Mouse (Mus musculus) hindbrain, postnatal 0 days (tissue): ENCODE measurements around the gene Urm1. TPM values are rescaled to one million over a fixed set of nuclear protein-coding genes. Genes with fewer than 3 reads are reported as not detected.

Source experiments
- ATAC-seq: fragments of 200-750 bp; cut with Nextera tagmentation; 2 replicates; pipeline ENCODE4 v1.8.0; 2017; ENCODE audit warnings: mild to moderate bottlenecking, moderate TSS enrichment, moderate library complexity
- DNase-seq: peaks from one replicate; pipeline ENCODE4 v3.0.0-alpha.2; 2015; ENCODE audit warnings: low spot score
- H3K27ac ChIP-seq: fragments of 300-500 bp; sonication (generic); 2 replicates; pipeline ENCODE4 v1.5.1; 2014; ENCODE audit warnings: mild to moderate bottlenecking
- H3K27me3 ChIP-seq: fragments of 300-500 bp; sonication (generic); 2 replicates; pipeline ENCODE4 v1.6.1; 2014; ENCODE audit warnings: low read length, mixed read lengths; ENCODE audit not compliant: insufficient read depth
- H3K36me3 ChIP-seq: fragments of 300-500 bp; sonication (generic); 2 replicates; pipeline ENCODE4 v1.6.1; 2014; ENCODE audit warnings: low read length, mixed read lengths; ENCODE audit not compliant: insufficient read depth
- H3K4me1 ChIP-seq: fragments of 300-500 bp; sonication (generic); 2 replicates; pipeline ENCODE4 v1.6.1; 2014; ENCODE audit warnings: antibody characterized with exemption, low read length, mixed read lengths; ENCODE audit not compliant: insufficient read depth
- H3K4me2 ChIP-seq: fragments of 300-500 bp; sonication (generic); 2 replicates; pipeline ENCODE4 v1.6.1; 2014; ENCODE audit warnings: low read depth, mild to moderate bottlenecking, low read length, moderate library complexity, mixed read lengths
- H3K4me3 ChIP-seq: fragments of 300-500 bp; sonication (generic); 2 replicates; pipeline ENCODE4 v1.5.1; 2014; ENCODE audit warnings: low read length
- H3K9ac ChIP-seq: fragments of 300-500 bp; sonication (generic); replicated peaks from 2 replicates; pipeline ENCODE4 v1.6.1; 2014; ENCODE audit warnings: mild to moderate bottlenecking, low read length, moderate library complexity, mixed read lengths
- H3K9me3 ChIP-seq: fragments of 300-500 bp; sonication (generic); 2 replicates; pipeline ENCODE4 v1.6.1; 2016; ENCODE audit warnings: low read length, mixed read lengths
- CTCF ChIP-seq: IDR thresholded peaks from 2 replicates; pipeline ENCODE4 v1.5.1; 2016; ENCODE audit warnings: antibody characterized with exemption, control low read depth, low read depth
- WGBS: fragments of 180-500 bp; shearing (Covaris S2); extraction: QIAGEN DNeasy Blood & Tissue Kit; methylation state at CpG from one replicate; pipeline ENCODE4 v1.1.7; 2014; 5-methylcytosine and 5-hydroxymethylcytosine counted together
- polyA plus RNA-seq: library from polyadenylated mRNA; unstranded; fragments of >200 nt; fragmentation: Nextera tagmentation; extraction: Ambion mirVana; gene quantifications from 2 replicates; pipeline ENCODE4 v1.2.1, GENCODE M21; 2015
- total RNA-seq: library from RNA; depleted of rRNA; stranded (reverse); fragments of >200 nt; gene quantifications from 2 replicates; pipeline ENCODE4 v1.2.3, GENCODE M21; 2014

Urm1 gene
- total and polyA plus RNA-seq, 2 experiments from 2014 or later = 29.3 to 70.7 TPM

- H3K4me2 ChIP-seq = no peak overlapping the region
- WGBS = 17% methylated on average over 4 of the region's 4 CpGs
- no peak overlapping the region for H3K4me3 ChIP-seq
- H3K27ac ChIP-seq = no peak overlapping the region
- ATAC-seq = no peak
- 0 out of 2 replicates have a peak overlapping the region, but pooled peaks have one; percentile 17 for H3K9ac ChIP-seq
- TF ChIP-seq CTCF = no peak
- no peaks in the 10 kb centered on the region for H3K27me3 ChIP-seq
- H3K36me3 ChIP-seq = no peaks in the 10 kb centered on the region
- H3K9me3 ChIP-seq = no peaks in the 10 kb centered on the region
- no peak for DNase-seq
- H3K4me1 ChIP-seq = no peaks in the 10 kb centered on the region
Measured at GRCm38 (mm10) chr2:29852957-29853485, 33.1 kb downstream of the Urm1 start.

DNA sequence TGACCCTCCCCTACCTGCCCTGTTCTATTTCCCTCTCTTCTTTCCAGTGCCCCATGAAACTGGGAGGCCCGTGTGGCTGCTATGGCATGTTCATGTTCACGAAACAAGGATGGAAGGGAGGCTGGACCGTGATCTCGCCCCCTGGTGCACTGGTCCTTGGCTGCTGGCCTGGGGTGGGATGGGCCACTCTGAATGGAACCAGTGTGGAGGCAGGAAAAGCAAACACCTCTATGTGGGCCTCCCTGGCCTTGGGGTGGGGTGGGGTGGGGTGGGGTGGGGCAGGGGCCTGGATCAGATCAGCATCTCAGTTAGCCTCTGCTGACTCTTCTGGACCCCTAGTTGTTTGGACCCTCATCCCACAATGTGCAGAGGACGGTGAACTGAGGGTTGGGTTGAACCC is 33.9 kb downstream of the Urm1 start:
- Histone ChIP-seq H3K4me3 (no peak overlapping the region), H3K9me3 (no peaks in the 10 kb centered on the region), H3K9ac (no peak overlapping the region), H3K4me2 (no peak overlapping the region), H3K27me3 (no peaks in the 10 kb centered on the region), H3K27ac (no peak overlapping the region), H3K36me3 (no peaks in the 10 kb centered on the region), H3K4me1 (no peaks in the 10 kb centered on the region)
- ATAC-seq = no peak
- 25% methylated on average over 5 of the region's 5 CpGs for WGBS
- DNase-seq = no peak
- no peak for TF ChIP-seq CTCF

GRCm38 (mm10) chr2:29855585-29856210 is 35.8 kb downstream of the Urm1 start:
- Histone ChIP-seq H3K9ac (peak overlapping the region; percentile 13; the same call in 1 of the 2 replicates), H3K4me1 (no peaks in the 10 kb centered on the region)
- no peak for ATAC-seq

GRCm38 (mm10) chr2:29856451-29857260 is 36.8 kb downstream of the Urm1 start:
- Histone ChIP-seq H3K27me3 (no peaks in the 10 kb centered on the region), H3K4me1 (no peaks in the 10 kb centered on the region), H3K36me3 (no peaks in the 10 kb centered on the region), H3K4me3 (no peak overlapping the region), H3K9me3 (no peaks in the 10 kb centered on the region), H3K27ac (no peak overlapping the region), H3K4me2 (no peak overlapping the region), H3K9ac (peak overlapping the region; percentile 13; the same call in 1 of the 2 replicates)
- ATAC-seq (peak; percentile 50; the same call in 1 of the 2 replicates), DNase-seq (no peak)
- 14% methylated on average over 19 of the region's 19 CpGs for WGBS
- TF ChIP-seq CTCF = no peak

More at GRCm38 (mm10) chr2:29855585-29856210, 35.8 kb downstream of the Urm1 start:
- DNase-seq = no peak
- H3K27ac ChIP-seq = no peak overlapping the region
- H3K4me3 ChIP-seq = no peak overlapping the region
- H3K4me2 ChIP-seq = no peak overlapping the region
- H3K36me3 ChIP-seq = no peaks in the 10 kb centered on the region
- H3K9me3 ChIP-seq = no peaks in the 10 kb centered on the region
- WGBS = 45% methylated on average over 10 of the region's 10 CpGs
- TF ChIP-seq CTCF = no peak
- H3K27me3 ChIP-seq = no peaks in the 10 kb centered on the region

GRCm38 (mm10) chr2:29857341-29857740 is 37.5 kb downstream of the Urm1 start:
- H3K4me3 ChIP-seq = no peak overlapping the region
- no peaks in the 10 kb centered on the region for H3K4me1 ChIP-seq
- no peak overlapping the region for H3K4me2 ChIP-seq
- H3K9ac ChIP-seq = no peak overlapping the region
- H3K27ac ChIP-seq = no peak overlapping the region
- WGBS = 20% methylated on average over 2 of the region's 2 CpGs
- no peak for DNase-seq
- no peaks in the 10 kb centered on the region for H3K9me3 ChIP-seq
- peak; percentile 22 for TF ChIP-seq CTCF
- no peak for ATAC-seq
- H3K27me3 ChIP-seq = no peaks in the 10 kb centered on the region
- no peaks in the 10 kb centered on the region for H3K36me3 ChIP-seq

DNA sequence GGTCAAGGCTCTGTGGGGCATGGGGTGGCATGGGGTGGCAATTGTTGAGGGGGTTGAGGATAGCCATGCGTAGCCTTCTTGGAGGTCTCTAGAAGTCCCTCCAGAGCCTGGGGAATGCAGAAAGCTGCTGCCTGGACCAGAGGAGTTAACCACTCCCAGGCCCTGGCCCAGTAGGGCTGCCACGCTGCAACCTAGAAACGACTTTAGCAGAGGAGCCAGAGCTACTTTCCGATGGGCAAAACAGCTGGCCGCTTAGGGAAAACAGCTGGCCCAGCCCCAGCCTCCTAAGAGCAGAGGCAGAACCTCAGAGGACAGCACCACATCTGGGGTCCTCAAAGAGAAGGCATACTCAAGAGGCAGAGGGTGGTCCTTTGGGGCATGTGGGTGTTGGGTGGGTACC is 38.1 kb downstream of the Urm1 start:
- Histone ChIP-seq H3K36me3 (no peaks in the 10 kb centered on the region), H3K4me3 (no peak overlapping the region), H3K9me3 (no peaks in the 10 kb centered on the region), H3K9ac (no peak overlapping the region), H3K27me3 (no peaks in the 10 kb centered on the region), H3K27ac (no peak overlapping the region), H3K4me1 (no peaks in the 10 kb centered on the region), H3K4me2 (no peak overlapping the region)
- ATAC-seq (no peak), DNase-seq (no peak)
- 65% methylated on average over 5 of the region's 5 CpGs for WGBS
- no peak for TF ChIP-seq CTCF
